Mouse (Mus musculus): ENCODE results near the gene 1110051M20Rik.

DNA sequence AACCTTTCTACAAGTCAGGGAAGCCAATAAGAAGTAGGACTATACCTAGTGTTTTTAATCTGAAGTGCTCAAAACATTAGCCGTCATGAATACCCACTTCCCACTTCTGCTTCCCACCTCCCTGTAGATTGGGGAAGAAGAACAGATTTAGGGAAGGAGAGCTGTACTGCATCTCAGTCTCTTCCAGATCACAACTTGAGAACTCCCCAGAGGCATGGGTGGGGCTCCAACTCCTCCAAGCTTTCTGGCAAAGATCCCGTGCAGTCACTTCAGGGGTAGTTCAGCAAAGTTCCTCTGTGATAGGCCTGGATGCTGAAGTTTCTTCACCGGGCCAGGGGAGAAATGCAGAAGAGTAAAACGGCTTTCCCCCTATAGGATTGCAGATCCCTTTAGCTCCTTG is 109.4 kb downstream of the 1110051M20Rik start:
- TF ChIP-seq POLR2A (IDR thresholded peaks at IDR 0.05; ENCODE audit: borderline replicate concordance, extremely low read depth, low read depth, low read length) (no peak), CTCF (IDR thresholded peaks at IDR 0.05; ENCODE audit: insufficient read depth, low read length) (no peak)
